Mouse (Mus musculus) spleen, adult 12 weeks (tissue): ENCODE data around the gene Clec4b1.
"Not testable (repeated sequence)": the region's sequence is repeated elsewhere in the genome, so short reads cannot be mapped to it uniquely, and the experiment has no call there.

Experiments used
- DNase-seq: peaks from one replicate; pipeline ENCODE4 v3.0.0; 2022; ENCODE audit warnings: low spot score

The Clec4b1 gene

DNA sequence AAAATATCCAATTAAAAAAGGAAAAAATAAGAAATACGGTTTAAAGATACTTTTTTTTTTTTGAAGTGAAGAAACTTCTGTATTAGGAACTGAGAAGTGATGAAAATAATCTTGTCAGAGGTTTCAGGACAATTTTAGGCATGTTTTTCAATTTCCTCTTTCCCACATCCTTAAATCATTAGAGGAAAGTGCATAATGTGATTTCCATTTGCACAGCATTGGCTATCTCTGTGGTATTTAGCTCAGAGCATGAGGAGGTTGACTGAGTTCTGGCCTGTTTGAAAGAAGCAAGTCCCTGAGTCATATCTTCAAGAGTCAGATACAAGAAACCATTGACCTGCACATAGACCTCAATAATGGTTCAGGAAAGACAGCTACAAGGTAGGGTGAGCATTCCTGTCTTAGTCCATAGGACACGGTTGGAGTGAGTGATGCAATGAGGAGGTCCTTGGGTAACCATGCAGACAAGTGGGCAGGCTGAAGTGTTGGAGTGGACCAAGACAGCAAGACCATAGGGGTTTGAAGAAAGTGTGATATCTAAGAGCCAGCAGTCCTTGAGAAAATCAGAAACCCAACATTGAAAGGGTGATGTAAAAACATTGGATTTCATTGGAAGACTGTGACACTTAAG is at the start of gene Clec4b1:
Gene Clec4b1, plus strand, starts transcription at position 221 of the 631 bp plus-strand sequence.
- DNase-seq = no peak

DNA sequence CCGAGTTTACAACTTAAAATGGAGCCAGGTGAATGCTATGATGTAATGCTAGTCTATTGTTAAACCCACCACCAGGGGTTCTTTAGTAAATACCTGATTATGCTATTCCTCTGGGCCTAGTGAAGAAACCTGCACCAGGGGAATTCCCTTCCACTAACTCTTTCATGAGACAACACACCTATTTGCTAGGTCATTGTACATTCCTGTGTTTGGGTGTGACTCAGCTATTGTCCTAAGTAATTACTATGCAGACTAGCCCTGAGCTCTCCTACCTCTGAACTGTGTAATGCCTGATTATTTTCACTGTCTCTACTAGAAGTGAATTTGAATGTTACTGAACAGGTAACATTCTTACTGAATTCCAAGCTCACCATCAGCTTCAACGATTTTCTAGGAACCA is 45.1 kb upstream of the Clec4b1 start:
- not testable (repeated sequence) for DNase-seq

DNA sequence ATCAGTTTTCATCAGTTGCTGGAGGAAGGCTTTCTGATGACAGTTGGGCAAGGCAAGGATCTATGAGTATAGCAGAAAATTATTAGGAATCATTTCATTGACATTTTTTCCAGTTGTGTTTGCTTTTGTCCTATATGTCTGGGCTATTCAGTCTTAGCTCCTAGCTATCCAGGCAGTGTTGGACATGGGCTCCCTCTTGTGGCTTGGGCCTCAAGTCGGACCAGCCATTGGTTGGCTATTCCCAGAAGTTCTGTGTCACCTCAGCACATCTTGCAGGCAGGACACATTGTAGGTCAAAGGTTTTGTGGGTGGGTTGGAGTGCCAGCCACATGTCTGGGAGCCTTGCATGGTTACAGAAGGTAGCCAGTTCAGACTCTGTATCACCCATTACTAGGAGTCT is 44.2 kb upstream of the Clec4b1 start:
- DNase-seq = no peak

DNA sequence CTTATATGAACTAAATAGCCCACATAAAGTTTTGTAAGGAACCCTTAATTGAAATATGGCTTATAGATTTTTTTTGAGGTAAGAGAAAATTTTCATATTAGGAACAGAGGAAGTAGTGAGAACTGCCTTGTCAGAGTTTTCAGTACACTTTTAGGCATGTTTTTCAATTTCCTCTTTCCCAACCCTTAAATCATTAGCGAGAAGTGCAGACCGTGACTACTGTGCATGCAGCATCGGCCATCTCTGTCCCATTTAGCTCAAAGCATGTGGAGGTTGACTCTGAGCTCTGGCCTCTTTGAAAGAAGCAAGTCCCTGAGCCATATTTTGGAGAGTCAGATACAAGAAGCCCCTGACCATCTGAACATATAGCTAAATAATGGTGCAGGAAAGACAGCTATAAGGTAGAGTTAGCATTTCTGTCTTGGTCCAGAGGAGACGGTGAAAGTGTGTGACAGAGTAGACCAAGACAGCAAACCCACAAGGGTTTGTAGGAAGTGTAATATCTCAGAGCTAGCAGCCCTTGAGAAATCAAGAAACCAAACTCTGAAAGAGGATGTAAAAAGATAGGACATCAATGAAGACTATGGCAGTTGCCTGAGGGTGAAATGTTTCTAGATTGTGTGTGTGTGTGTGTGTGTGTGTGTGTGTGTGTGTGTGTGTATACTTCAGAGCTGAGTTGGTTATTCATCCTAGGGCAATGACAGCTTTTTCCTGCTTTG is 45.5 kb downstream of the Clec4b1 start:
- no peak for DNase-seq

DNA sequence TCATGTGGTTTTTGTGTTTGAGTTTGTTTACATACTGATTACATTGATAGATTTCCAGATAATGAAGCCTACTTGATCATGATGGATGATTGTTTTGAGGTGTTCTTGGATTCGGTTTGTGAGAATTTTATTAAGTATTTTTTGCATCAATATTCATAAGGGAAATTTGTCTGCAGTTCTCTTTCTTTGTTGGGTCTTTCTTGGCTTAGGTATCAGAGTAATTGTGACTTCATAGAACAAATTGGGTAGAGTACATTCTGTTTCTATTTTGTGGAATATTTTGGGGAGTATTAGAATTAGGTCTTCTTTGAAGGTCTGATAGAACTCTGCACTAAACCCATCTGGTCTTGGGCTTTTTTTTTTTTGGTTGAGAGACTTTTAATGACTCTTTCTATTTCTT is 56.4 kb downstream of the Clec4b1 start, which contains the start of gene Clec4a2:
Gene Clec4a2, plus strand, starts transcription at position 301 of the 400 bp plus-strand sequence.
- not testable (repeated sequence) for DNase-seq
